9 mouse cellular contexts compared by ENCODE assay signal in the genomic region with DNA sequence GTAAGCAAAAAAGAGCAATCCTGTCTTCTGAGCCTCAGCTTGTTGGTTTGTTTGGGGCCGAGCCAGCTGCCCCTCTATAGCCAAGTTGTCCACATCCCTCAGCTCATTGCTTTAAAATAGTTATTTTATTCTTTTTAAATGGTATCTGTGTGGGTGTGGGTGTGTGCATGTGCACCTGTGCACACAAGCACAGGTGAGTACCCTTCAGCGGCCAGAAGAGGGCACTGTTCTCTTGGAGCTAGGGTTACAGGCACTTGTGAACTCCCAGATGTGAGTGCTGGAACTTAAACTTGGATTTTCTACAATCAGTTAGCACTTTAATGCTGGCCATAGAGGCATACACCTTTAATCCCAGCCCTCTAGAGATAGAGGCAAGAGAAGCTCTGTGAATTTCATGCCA. TPM values are rescaled to one million over a fixed set of nuclear protein-coding genes. Genes with fewer than 3 reads are reported as not detected.
DNase-seq lines count a peak whose midpoint lies in the region; ATAC-seq lines count a peak whose summit lies in the region.
"Had no signal": no experiment of that assay in that cellular context is flagged by ENCODE, and none has a peak within 500 bp of the region (broad histone marks: within the 10 kb centered on the region; RNA-seq: fewer than 3 reads in every experiment).

No protein-coding gene starts in this region.

- H3K9me3 ChIP-seq in kidney, embryonic 15.5 days (replicated peaks) = no peaks in the 10 kb centered on the region

- H3K9ac ChIP-seq in kidney, embryonic 15.5 days = no peak overlapping the region

- no peak overlapping the region for H3K4me2 ChIP-seq in kidney, embryonic 15.5 days

- ATAC-seq in kidney, embryonic 15.5 days (replicated peaks; ENCODE audit: low FRiP score) = no peak

- H3K4me3 ChIP-seq in kidney, embryonic 15.5 days (replicated peaks) = no peak overlapping the region
- H3K4me3 ChIP-seq: myocyte had no signal

- WGBS in kidney, embryonic 15.5 days = 41% methylated on average over 2 of the region's 2 CpGs

- no peaks in the 10 kb centered on the region for H3K36me3 ChIP-seq in kidney, embryonic 15.5 days

- intact Hi-C loops in heart, postnatal 14 days (cut with DNase I) = loop anchor here (5.0 kb wide), 1 partner anchor 605 kb away; no protein-coding TSS in a partner anchor

- H3K27me3 ChIP-seq in kidney, embryonic 15.5 days = no peaks in the 10 kb centered on the region

- DNase-seq in kidney, adult 18-20 months = peak; percentile 61
- DNase-seq in MEL-GATA-1-ER (ENCODE audit: extremely low read depth, low read depth) = peak; percentile 37
- peak; percentile 28 for DNase-seq in c-Kit-positive CD71-positive TER-119-negative erythroid progenitor cells, embryonic 14.5 days (ENCODE audit: low read depth)
- peak; percentile 37 to 58 for DNase-seq in heart, postnatal 14 days
- peak; percentile 63 for DNase-seq in lung, postnatal 14 days
- DNase-seq in frontal cortex, postnatal 25 days (ENCODE audit: low spot score in 2 of 2) = no peak
- no peak for DNase-seq in urinary bladder, adult 2 months (ENCODE audit: low spot score)

- no peaks in the 10 kb centered on the region for H3K4me1 ChIP-seq in kidney, embryonic 15.5 days

- no peak overlapping the region for H3K27ac ChIP-seq in kidney, embryonic 15.5 days

RNA-seq across cellular contexts. Expression of a gene that starts 26.8 kb away (rescaled TPM):
- 17.8 and 19.0 TPM in 2 replicates for polyA plus RNA-seq in kidney, embryonic 15.5 days (2015; fragmentation: Nextera tagmentation; extraction: Ambion mirVana)
- 10 to 100 TPM; 12.6 to 14.4 TPM for total RNA-seq in heart, postnatal 14 days (2021)
- polyA plus RNA-seq in urinary bladder, adult 2 months (2012; rRNA removed) = 9.5 and 9.8 TPM in 2 replicates

Comparison
In these comparisons a context has a peak if more than half of its experiments do, and no peak if none do; other contexts are left out.
1. DNase-seq: peak in kidney, adult 18-20 months (single experiment), MEL-GATA-1-ER (single experiment), c-Kit-positive CD71-positive TER-119-negative erythroid progenitor cells, embryonic 14.5 days (single experiment), heart, postnatal 14 days (2 of 2) and lung, postnatal 14 days (single experiment); none in frontal cortex, postnatal 25 days (0 of 2) and urinary bladder, adult 2 months (single experiment).